Mouse (Mus musculus): ENCODE measurements around the gene Nt5dc3. TPM values are rescaled to one million over a fixed set of nuclear protein-coding genes. Genes with fewer than 3 reads are reported as not detected.

The Nt5dc3 gene
- total RNA-seq (2021), result 37.0 and 43.7 TPM in 2 replicates
- long read RNA-seq, full-length matches to known transcripts, result 3 of 7 reads
- long read RNA-seq, partial matches to known transcripts, result 1 of 7 reads
- long read RNA-seq, other reads (novel, unspliced or antisense), result 3 of 7 reads

DNA sequence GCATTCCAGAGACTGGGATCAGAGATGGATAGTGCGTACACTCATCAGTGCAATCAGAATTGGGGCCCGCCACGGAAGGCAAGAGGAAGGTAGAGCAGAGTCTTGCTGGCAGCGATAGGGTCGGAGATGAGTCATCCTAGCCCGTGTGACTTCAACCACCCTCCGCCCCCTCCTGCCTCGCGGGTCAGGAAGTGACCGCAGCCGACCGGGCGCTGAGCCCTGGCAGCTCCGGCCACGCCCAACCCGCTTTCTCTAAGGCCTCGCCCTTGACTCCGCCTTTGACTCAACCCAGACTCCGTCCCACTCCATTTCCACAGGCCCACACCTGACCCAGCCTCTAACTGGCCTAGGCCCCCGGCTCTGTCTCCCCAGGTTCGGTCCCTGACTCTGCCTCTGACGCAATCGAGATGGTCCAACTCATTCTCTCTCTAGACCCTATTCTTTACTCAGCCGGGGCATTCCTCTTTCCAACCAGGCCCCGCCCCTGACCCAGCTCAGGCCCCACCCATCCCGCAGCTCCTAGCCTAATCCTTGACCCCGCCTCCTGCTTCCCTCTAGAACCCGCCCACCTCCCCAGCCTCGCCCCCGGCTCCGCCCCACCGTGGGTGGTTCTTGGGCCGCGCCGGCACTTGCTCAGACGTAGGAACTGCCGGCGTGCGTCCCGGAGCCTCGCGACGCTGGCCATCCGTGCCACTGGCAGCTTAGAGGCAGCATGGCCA, at the start of gene Nt5dc3:
Gene Nt5dc3 (plus strand): TSS at position 608 of the 719 bp plus-strand sequence.
- peak; percentile 97 for DNase-seq

DNA sequence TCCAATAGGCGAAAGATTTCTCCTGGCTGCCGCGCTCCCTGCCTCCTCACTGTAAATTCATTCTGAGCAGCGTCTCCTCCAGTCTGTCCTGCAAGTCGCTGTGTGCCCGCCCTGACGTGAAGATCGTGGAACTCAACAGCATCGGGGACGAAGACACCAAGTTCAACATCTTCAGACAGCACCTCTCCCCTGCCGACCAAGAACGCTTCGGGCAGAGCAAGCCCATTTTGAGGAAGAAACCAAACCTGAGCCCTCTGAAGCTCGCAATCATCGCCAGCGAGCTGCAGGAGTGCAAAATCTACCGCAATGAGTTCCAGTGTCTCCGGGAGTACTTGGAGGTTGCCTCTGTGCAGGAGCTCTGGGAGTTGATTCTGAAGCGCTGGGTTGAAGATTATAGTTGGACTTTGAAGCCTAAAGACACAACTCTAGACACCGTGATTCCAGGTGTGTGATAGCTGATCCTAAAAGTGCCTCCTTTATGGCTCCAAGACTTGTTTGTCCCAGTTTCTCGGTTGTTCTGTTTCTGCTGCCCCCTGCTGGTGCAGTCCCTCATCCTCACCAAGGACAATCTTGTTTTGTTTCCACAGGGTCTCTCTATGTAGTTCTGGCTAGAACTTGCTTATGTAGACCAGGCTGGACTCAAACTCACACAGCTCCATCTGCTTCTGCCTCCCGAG, 47.8 kb upstream of the Nt5dc3 start:
- DNase-seq, result peak; percentile 86

DNA sequence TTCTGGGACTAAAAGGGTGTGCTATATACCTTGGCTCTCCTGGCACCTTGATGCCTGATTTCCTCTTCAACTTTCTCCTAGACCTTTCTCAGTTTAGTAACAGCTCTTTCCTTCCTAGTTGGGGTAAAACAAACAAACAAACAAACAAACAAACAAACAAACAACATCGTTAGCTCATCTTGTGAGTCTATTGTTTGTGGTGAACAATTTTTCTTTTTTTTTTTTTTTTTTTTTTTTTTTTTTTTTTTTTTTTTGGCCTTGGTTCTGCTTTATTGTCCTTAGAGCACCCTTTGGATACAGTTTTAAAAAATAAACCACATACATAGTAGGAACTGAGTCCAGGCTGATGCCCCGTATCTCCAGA, 47.3 kb upstream of the Nt5dc3 start:
- no peak for DNase-seq

DNA sequence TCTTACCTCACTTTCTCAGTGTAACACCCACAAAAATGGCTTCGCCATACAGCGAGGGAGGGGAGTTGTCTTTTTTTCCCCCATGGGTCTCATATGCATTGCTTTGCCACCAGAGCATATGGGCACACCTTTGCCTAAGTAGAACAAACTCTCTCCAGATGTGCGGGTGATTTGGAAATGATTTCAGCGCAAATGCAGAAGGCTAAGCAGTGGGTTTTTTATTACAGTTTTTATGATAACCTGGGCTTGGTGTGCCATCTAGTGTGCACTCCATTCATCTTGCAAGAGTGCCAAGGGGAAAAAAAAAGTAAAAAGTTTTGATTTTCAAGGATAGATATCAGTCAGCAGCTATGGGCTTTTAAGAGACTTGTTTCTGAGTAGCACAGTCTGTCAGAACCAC, 43.8 kb upstream of the Nt5dc3 start:
- no peak for DNase-seq

DNA sequence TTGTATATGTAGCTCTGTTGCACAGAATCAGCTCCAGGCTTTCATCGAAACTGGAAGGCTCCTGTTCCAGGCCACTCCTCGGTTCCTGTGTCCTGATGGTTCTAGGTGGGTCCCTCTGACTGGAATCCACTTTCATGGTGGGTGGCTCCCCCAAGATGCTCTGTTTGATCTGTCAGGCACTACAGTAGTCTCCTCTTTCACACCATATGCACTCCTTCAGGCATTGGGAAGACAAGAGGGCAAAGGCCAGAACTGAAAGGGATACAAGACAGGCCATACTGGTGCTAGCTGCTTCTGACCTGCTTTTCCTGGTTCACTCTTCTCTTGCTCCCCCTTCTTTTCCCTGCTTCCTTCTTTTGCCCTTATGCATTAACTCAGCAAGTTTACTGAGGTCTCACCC, 35.9 kb upstream of the Nt5dc3 start:
- DNase-seq, result no peak

DNA sequence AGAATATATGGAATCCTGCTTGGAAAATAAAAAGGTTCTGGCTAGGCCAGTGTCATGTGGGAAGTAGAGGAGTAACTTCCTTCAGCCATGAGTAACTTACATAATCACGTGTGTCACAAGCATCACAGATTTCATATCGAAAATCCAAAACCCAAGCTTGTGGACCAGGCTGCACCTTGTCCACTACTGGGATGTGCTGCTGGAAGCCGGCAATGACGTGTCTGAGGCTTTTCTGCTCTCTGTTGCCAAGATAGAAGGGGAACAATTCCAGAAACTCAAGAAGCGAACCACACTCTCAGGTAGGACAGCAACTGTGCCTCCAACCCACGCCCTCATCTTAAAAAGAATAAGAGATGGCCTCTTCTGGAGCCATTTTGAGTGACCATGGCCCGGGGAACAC, 34.5 kb upstream of the Nt5dc3 start:
- no peak for DNase-seq

DNA sequence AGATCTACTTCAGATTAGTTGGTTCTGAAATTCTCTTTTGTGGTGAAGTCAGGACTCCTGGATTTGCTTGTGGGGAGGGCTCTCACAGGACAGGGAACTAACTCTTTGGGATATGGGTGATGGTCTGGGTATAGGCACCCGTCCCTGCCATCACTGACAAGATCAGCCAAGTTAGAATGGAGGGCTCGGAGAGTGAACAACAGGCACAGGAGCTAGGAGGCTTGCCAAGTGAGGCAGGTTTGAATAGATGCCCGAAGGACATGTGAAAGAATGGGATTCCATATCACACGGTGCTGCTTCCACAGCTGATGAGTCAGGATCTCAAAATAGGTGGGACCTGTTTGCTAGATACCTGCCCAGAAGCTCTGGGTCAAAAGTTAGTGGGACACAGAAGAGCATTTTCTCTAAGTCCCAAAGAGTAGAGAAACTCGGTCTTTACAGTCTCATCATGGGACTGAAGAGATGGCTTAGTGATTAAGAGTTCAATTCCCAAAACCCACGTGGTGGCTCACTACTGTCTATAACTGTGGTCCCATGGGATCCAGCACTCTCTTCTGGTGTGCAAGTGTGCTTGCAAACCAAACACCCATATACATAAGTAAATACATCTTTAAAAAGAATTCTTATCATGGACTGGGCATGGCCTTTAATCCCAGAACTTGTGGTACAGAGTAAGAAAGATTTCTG, 22.8 kb upstream of the Nt5dc3 start:
- DNase-seq, result no peak

DNA sequence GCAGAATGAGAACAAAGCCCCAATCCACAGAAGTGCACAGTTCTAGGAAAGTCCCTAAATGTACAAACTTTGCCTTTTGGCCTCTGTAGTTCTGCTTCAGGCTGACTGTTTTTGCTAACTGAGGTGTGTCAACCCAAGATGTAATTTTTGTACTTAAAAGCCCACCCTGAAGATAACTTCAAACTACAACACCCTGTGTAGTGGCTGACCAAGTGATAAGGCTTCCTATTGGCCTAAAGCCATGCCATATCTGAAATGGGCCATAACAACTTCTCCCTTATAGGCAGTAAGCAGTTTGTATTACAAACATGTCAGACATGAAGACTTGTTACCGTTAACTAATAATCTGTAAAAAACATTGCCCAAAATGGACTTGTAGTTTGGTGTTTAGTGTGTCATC, 21.1 kb upstream of the Nt5dc3 start:
- no peak for DNase-seq

DNA sequence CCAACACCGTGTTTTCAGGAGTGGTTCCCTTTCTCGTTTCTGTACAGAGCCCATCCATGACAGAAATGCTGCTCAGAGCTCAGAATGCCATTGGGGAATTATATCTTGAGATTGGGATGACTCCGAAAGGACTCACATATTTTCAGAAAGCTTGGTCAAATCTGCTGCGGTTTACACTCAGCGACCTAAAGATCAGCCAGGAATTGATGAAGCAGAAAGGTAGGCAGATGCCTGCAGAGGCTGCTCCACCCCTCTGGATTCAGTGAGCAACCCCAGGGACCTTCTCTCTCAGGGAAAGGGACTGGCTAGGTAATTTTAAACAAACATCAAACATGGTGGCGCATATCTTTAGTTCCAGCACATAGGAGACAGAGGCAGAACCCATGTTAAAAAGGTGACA, 20.6 kb upstream of the Nt5dc3 start:
- DNase-seq, result no peak

DNA sequence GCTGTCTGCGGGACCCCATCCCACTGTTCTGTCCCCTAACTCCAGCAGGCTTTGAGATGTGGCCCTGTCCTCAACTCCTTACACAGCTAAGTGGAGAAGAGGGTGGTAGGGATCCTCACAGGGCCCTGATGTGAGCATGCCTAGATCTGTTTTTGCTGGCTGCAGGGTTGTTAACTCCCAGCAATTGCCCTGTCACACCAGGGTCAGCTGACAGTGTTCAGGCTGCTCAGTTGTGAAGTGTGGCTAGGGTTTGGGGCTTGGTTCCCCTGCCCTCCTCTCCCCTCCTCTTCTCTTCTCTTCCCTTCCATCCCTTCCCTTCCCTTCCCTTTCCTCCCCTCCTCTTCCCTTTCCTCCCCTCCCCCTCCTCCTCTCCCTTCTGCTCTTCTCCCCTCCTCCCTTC, 17.6 kb upstream of the Nt5dc3 start:
- no peak for DNase-seq

DNA sequence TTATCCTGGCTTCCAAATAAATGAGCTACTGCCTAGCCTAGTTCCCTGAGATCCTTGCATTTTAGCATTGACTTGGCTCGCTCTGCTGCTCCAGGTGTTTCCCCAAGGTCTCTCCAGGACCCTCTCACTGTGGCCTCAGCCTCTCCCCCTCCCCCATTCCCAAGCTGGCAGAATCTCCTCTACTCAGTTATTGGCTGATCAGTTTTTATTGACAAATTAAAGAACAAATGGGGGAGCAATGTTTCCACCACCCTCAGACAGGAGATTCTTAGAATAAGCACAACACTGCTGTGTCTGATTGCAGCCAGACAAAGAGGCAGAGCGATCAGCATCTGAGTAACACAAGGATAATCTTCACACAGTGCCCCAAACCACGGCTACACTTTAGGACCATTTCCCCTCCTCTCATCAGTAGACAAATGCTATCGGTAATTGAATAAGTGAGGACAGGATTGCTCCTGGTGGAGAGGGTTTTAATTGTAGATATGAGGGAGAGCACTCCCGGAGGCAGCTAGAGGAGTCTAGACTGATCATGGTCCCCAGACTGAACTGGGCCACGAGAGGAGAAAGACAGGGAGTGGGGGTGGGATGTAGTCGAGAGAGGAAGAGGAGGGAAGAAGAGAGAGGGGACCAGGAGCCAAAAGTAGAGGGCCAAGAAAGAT, 17.0 kb upstream of the Nt5dc3 start:
- no peak for DNase-seq

DNA sequence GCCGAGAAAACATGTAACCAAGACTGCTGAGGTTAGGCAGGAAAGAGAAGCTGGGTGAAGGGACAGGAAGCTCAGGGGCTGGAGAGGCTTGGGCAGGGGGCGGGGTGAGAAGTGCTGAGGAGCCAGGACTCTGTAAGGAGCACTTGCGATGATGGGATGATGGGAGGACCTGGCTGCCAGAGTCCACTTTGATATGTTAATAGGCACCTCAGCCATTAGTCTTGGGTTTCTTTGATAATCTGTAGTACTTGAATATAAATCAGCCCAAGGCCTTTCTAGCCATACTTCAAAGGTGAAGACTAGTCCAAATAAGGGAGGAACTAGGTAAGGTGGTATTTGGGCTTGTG, 16.4 kb upstream of the Nt5dc3 start:
- no peak for DNase-seq

DNA sequence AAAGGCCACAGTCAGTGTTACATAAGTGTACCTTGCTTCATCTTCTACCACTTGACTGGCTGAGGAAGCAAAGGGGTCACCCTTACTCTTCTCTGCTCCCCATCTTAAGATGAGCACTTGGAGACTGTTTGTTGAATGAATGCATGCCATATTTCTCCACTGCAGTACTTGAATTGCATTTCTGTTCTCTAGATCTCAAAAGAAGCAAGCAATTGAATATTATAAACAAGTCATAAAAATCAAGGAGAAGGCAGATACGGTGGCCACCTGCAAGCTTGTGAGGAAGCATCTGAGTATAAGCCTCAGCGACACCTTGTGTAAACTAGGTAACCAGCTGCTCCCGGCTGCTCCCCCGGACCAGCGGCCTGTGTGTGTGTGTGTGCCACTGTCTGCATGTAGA, 15.1 kb upstream of the Nt5dc3 start, which contains the start of gene Gm49358:
Gene Gm49358 (plus strand): TSS at position 301 of the 400 bp plus-strand sequence.
- no peak for DNase-seq

DNA sequence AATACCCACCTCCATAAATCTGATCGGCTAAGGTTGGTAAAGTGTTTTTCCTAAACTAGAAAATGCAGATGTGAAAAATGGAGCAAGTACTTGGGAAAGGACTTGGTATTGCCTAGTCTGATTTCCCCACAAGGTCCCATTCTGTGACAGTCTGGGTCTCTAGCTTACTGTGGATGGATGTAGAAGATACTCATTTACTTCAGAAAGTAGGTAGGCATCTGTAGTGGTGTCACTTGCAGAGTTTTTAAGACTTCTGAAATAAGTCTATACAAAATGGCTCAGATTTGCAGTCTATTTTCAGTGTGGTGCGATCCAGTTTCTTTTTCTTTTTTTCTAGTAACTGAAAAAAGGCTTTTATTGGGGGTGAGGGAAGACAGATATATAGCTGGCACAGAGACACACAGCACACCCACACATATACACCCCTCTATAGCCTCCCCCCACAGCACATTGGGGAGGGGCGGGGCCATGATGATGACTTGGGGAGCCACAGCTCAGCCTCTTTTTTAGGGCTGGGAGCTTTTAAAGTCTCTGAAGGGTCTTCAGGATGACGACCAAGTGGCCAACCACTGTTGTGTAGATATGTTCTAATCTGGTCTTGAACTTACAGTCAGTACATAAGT, 13.3 kb upstream of the Nt5dc3 start:
- no peak for DNase-seq

DNA sequence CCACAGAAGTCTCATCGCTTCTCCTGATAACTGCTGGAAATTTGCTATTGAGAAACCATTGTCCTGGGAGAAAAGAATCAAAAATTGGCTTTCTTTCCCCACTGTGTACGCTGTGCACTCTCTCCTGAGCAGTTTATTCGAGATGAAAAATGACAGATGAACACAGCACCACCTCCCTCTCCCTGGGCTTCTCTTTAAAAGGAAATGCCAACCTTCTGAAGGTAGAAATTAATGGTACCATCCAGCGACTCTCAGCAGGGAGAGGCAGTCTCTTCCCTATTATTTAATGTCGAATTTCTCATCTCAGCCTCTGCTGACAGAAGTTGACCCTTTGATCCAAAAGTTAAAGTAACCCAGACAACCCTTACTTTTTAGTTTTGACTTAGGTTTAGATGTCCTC, 9.6 kb upstream of the Nt5dc3 start:
- DNase-seq, result no peak

DNA sequence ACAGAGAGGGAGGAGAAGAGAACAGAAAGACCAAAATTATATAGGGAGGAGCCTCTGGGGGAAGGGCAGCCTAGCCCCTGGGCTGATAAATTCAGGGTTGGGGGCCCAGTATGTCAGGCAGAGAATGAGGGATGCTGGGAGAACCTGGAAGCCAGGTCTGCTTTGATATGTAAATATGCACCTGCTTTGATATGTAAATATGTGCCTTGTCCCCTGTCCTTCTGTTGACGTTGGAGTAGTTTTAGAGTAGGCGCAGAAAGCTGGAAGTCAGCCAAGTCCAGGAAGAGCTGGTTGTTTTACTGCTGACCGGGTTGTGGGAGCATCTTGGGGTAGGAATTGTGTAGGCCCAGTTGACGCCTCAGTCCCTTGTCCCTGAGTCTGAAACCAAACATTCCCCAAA, 9.0 kb upstream of the Nt5dc3 start:
- no peak for DNase-seq

DNA sequence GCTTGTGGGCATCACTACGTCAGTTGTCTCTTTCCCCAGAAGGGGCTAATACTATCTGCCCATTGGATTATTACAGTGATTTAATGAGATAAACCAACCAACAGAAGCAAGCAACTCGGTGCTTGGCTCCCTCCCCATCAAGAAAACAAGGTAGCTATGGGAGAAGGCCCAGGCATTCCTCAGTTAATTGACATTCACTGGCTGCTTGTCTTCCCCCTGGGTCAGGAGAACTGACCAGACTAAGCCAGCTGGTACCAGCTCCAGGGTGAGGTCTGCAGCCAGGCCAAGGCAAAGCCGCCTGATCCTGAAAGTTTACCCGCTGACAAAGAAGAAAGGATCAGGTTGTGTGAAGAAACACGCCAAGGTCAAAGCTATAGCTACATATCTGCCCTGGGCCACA, 7.1 kb upstream of the Nt5dc3 start:
- no peak for DNase-seq

DNA sequence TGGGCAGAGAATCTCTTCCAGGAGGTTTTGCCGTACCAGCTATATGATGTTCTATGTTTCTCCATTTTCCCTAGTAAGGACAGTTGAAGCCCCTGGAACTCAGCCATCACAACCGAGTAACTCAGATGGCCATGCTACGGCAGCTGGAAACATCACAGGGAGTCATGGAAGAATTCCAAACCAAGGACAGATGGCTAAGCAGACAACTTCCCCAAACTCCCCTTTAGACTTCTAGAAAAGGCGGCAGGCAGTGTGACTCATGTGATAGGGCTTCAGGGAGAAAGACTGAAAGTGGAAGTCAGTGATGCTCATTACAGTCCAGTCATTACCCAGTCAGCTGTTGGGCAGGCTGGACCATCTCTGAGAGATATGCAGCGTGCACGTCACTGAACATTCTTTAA, 6.6 kb upstream of the Nt5dc3 start:
- DNase-seq, result no peak

DNA sequence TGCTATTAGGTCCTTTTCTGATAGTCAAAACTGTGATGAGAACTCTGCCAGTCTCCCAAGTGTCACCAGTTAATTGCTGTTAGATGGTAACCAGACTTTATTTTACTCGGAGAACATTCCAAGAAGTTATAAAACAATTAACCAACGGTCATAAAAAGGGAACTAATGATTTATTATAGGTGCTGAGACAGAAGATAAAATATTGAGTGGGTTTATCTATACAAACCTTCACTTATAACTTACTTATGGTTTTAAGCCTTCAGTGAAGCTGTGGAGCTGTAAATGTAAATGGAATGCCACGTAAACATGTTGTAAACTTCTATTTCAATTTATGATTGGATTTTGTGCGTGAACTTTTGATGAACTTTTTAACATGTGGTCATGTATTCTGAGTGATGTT, 5.4 kb upstream of the Nt5dc3 start:
- DNase-seq, result no peak

DNA sequence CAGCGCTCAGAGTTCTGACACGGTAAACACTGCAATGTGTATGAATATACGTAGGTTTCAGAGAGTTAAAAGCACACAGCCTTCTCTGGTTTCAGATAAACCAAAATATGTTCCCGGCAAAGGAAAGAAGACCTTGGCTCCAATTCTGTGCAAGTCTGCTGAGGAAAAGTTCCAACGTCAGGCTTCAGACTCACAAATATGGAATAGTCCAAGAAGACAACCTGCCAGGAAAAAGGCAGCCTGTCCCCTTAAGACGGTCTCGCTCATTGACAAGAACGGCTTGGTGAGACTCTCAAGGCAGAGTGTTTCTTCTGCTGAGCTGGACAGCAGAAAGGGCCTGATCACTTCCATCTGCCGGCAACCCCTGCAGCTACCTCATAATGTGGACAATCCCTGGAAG, 2.5 kb upstream of the Nt5dc3 start:
- no peak for DNase-seq

DNA sequence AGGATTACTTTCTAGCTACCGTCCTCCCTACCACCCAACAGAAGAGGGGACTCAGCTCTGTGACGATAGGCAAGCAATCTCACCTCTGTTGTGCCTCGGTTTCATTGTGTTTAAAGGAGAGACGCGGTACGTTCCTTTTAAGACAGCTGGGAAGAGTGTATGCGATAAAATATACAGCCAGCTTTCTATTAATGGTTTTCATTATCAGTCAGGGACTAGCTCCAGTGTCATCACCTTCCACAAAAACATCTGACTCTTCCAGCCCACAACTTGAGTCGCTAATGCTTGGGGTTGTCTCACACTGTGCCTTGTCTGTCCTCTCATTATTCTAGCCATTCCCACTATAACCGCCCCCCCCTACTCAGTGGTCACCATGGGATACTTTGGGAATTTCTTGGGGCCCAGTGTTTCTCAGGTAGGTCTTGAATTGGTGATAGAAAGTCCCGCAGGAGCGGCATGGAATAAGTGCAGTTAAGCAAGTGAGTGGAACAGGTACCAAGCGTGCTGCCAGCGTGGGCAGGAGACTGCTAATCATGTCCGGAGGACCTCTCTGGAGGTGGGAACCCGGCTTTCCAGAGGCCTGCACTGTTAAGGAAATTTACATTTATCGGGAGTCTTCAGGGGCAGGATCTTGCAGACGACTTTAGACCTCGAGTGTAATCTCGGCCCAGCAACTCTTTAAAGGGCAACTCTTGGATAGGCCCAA, 1.0 kb upstream of the Nt5dc3 start:
- no peak for DNase-seq

Measured in adrenal gland, postnatal 25 days (tissue).